Mouse (Mus musculus) testis, postnatal 14 days (tissue): ENCODE measurements around the gene Eif4g3.

ENCODE experiments used
- DNase-seq: peaks from one replicate; pipeline ENCODE4 v3.0.0; 2021; ENCODE audit warnings: low spot score

Gene Eif4g3

GRCm38 (mm10) chr4:138063372-138064265 is 70.8 kb downstream of the Eif4g3 start:
- no peak for DNase-seq

- DNase-seq: no peak
Measured at GRCm38 (mm10) chr4:138064882-138065592, 72.2 kb downstream of the Eif4g3 start.

- no peak for DNase-seq
Measured at GRCm38 (mm10) chr4:138065593-138066169, 72.9 kb downstream of the Eif4g3 start.

- DNase-seq: no peak
Measured at GRCm38 (mm10) chr4:138066421-138066820, 73.6 kb downstream of the Eif4g3 start.

GRCm38 (mm10) chr4:138067858-138068257 is 75.0 kb downstream of the Eif4g3 start:
- no peak for DNase-seq

- no peak for DNase-seq
Measured at GRCm38 (mm10) chr4:138068598-138068997, 75.8 kb downstream of the Eif4g3 start.

- no peak for DNase-seq
Measured at GRCm38 (mm10) chr4:138069371-138069770, 76.5 kb downstream of the Eif4g3 start.

- no peak for DNase-seq
Measured at GRCm38 (mm10) chr4:138071497-138071896, 78.7 kb downstream of the Eif4g3 start.

- no peak for DNase-seq
Measured at GRCm38 (mm10) chr4:138073086-138073485, 80.3 kb downstream of the Eif4g3 start.

- no peak for DNase-seq
Measured at GRCm38 (mm10) chr4:138073531-138073930, 80.7 kb downstream of the Eif4g3 start.

GRCm38 (mm10) chr4:138074896-138075584 is 82.2 kb downstream of the Eif4g3 start:
- DNase-seq: no peak

GRCm38 (mm10) chr4:138077663-138078295 is 85.0 kb downstream of the Eif4g3 start:
- no peak for DNase-seq

- DNase-seq: no peak
Measured at GRCm38 (mm10) chr4:138079234-138079633, 86.4 kb downstream of the Eif4g3 start.

- DNase-seq: no peak
Measured at GRCm38 (mm10) chr4:138082466-138082865, 89.6 kb downstream of the Eif4g3 start.

GRCm38 (mm10) chr4:138084103-138084502 is 91.3 kb downstream of the Eif4g3 start:
- no peak for DNase-seq

GRCm38 (mm10) chr4:138084851-138085573 is 92.2 kb downstream of the Eif4g3 start:
- DNase-seq: no peak

- no peak for DNase-seq
Measured at GRCm38 (mm10) chr4:138086949-138087348, 94.1 kb downstream of the Eif4g3 start.

- no peak for DNase-seq
Measured at GRCm38 (mm10) chr4:138089512-138089911, 96.7 kb downstream of the Eif4g3 start.

GRCm38 (mm10) chr4:138091562-138092194 is 98.9 kb downstream of the Eif4g3 start:
- DNase-seq: no peak

- DNase-seq: no peak
Measured at GRCm38 (mm10) chr4:138100456-138100855, 107.6 kb downstream of the Eif4g3 start.

GRCm38 (mm10) chr4:138101795-138102194 is 109.0 kb downstream of the Eif4g3 start:
- no peak for DNase-seq
